Mouse (Mus musculus) urinary bladder, adult 2 months (tissue): ENCODE measurements around the gene Idua. TPM values are rescaled to one million over a fixed set of nuclear protein-coding genes. Genes with fewer than 3 reads are reported as not detected.
"Not testable (repeated sequence)": the region's sequence is repeated elsewhere in the genome, so short reads cannot be mapped to it uniquely, and the experiment has no call there.

ENCODE experiments used
- DNase-seq: peaks from one replicate; pipeline ENCODE4 v3.0.0; 2022; ENCODE audit warnings: low spot score
- polyA plus RNA-seq: library from polyadenylated mRNA; depleted of rRNA; stranded (reverse); fragments of >200 nt; gene quantifications from 2 replicates; pipeline ENCODE4 v1.2.3, GENCODE M21; 2012; rRNA removed

Idua gene
- polyA plus RNA-seq: 24.1 and 27.1 TPM in 2 replicates

- DNase-seq: no peak
These were observed at the start of gene Idua for GRCm38 (mm10) chr5:108659698-108660631. TSS of gene Idua (plus strand) at chr5:108660331.

- no peak for DNase-seq
These were observed 49.7 kb upstream of the Idua start for GRCm38 (mm10) chr5:108610426-108610825.

GRCm38 (mm10) chr5:108621870-108622269, 38.3 kb upstream of the Idua start:
- no peak for DNase-seq

GRCm38 (mm10) chr5:108626050-108626660, 34.0 kb upstream of the Idua start:
- DNase-seq: no peak

GRCm38 (mm10) chr5:108628891-108629633, 31.1 kb upstream of the Idua start:
- no peak for DNase-seq

GRCm38 (mm10) chr5:108629634-108630483, 30.3 kb upstream of the Idua start, which contains the start of the genes Gak and Tmem175:
TSS of gene Gak (minus strand) at chr5:108629755.
TSS of gene Tmem175 (plus strand) at chr5:108629770.
- peak; percentile 90 for DNase-seq

- no peak for DNase-seq
These were observed 26.5 kb upstream of the Idua start for GRCm38 (mm10) chr5:108633676-108634075.

- not testable (repeated sequence) for DNase-seq
These were observed 26.0 kb upstream of the Idua start for GRCm38 (mm10) chr5:108634088-108634487.

- no peak for DNase-seq
These were observed 24.0 kb upstream of the Idua start for GRCm38 (mm10) chr5:108636172-108636571.

- DNase-seq: no peak
These were observed 16.5 kb upstream of the Idua start for GRCm38 (mm10) chr5:108643674-108644073.

- DNase-seq: no peak
These were observed 14.3 kb upstream of the Idua start for GRCm38 (mm10) chr5:108645651-108646342.

- DNase-seq: no peak
These were observed 13.8 kb upstream of the Idua start for GRCm38 (mm10) chr5:108646343-108646660.

GRCm38 (mm10) chr5:108647311-108647710, 12.8 kb upstream of the Idua start:
- DNase-seq: no peak

GRCm38 (mm10) chr5:108647820-108648465, 12.2 kb upstream of the Idua start:
- no peak for DNase-seq

GRCm38 (mm10) chr5:108648937-108649576, 11.1 kb upstream of the Idua start:
- DNase-seq: no peak

GRCm38 (mm10) chr5:108650341-108650740, 9.8 kb upstream of the Idua start:
- DNase-seq: no peak

GRCm38 (mm10) chr5:108651136-108651720, 8.9 kb upstream of the Idua start:
- no peak for DNase-seq

GRCm38 (mm10) chr5:108651823-108652222, 8.3 kb upstream of the Idua start:
- DNase-seq: no peak

GRCm38 (mm10) chr5:108653341-108653740, 6.8 kb upstream of the Idua start:
- no peak for DNase-seq
